Mouse (Mus musculus): ENCODE results near the gene H2al1m.
"Not testable (repeated sequence)": the region's sequence is repeated elsewhere in the genome, so short reads cannot be mapped to it uniquely, and the experiment has no call there.

Gene H2al1m

GRCm38 (mm10) chrX:9298413-9298864 is 14.9 kb downstream of the H2al1m start:
- TF ChIP-seq NANOG (IDR thresholded peaks at IDR 0.05; ENCODE audit: borderline replicate concordance, low read length) (no peak), POU5F1 (IDR thresholded peaks at IDR 0.05; ENCODE audit: borderline replicate concordance, low read length) (no peak), CTCF (conservative IDR thresholded peaks at IDR 0.05; ENCODE audit: low read length) (no peak)
- no peaks in the 10 kb centered on the region for H3K4me1 ChIP-seq (replicated peaks; ENCODE audit: low read depth, low read length)
- H3K4me3 ChIP-seq (replicated peaks; ENCODE audit: low read length): no peak overlapping the region
- no peaks in the 10 kb centered on the region for H3K36me3 ChIP-seq (ENCODE audit: insufficient read depth, low read length)
- H3K27me3 ChIP-seq (ENCODE audit: insufficient read depth, low read length): no peaks in the 10 kb centered on the region
- no peaks in the 10 kb centered on the region for H3K9me3 ChIP-seq (ENCODE audit: low read length)

GRCm38 (mm10) chrX:9302791-9303190 is 19.2 kb downstream of the H2al1m start:
- H3K4me3 ChIP-seq (replicated peaks; ENCODE audit: low read length): no peak overlapping the region
- no peaks in the 10 kb centered on the region for H3K36me3 ChIP-seq (ENCODE audit: insufficient read depth, low read length)
- no peaks in the 10 kb centered on the region for H3K9me3 ChIP-seq (ENCODE audit: low read length)
- H3K4me1 ChIP-seq (replicated peaks; ENCODE audit: low read depth, low read length): no peaks in the 10 kb centered on the region
- H3K27me3 ChIP-seq (ENCODE audit: insufficient read depth, low read length): no peaks in the 10 kb centered on the region
- TF ChIP-seq POU5F1 (IDR thresholded peaks at IDR 0.05; ENCODE audit: borderline replicate concordance, low read length) (no peak), CTCF (conservative IDR thresholded peaks at IDR 0.05; ENCODE audit: low read length) (no peak), NANOG (IDR thresholded peaks at IDR 0.05; ENCODE audit: borderline replicate concordance, low read length) (no peak)

- TF ChIP-seq NANOG (IDR thresholded peaks at IDR 0.05; ENCODE audit: borderline replicate concordance, low read length): no peak
- no peaks in the 10 kb centered on the region for H3K36me3 ChIP-seq (ENCODE audit: insufficient read depth, low read length)
- no peaks in the 10 kb centered on the region for H3K27me3 ChIP-seq (ENCODE audit: insufficient read depth, low read length)
- H3K4me3 ChIP-seq (replicated peaks; ENCODE audit: low read length): no peak overlapping the region
- H3K4me1 ChIP-seq (replicated peaks; ENCODE audit: low read depth, low read length): no peaks in the 10 kb centered on the region
- H3K9me3 ChIP-seq (ENCODE audit: low read length): no peaks in the 10 kb centered on the region
Measured at GRCm38 (mm10) chrX:9303455-9303854, 19.9 kb downstream of the H2al1m start.

- not testable (repeated sequence) for H3K4me1 ChIP-seq (replicated peaks; ENCODE audit: low read depth, low read length); H3K9me3 ChIP-seq (ENCODE audit: low read length); H3K27me3 ChIP-seq (ENCODE audit: insufficient read depth, low read length); H3K36me3 ChIP-seq (ENCODE audit: insufficient read depth, low read length); H3K4me3 ChIP-seq (replicated peaks; ENCODE audit: low read length)
Measured at GRCm38 (mm10) chrX:9316457-9316856, 32.9 kb downstream of the H2al1m start.

GRCm38 (mm10) chrX:9327954-9328353 is 44.4 kb downstream of the H2al1m start:
- not testable (repeated sequence) for H3K4me1 ChIP-seq (replicated peaks; ENCODE audit: low read depth, low read length); H3K9me3 ChIP-seq (ENCODE audit: low read length); H3K36me3 ChIP-seq (ENCODE audit: insufficient read depth, low read length); H3K27me3 ChIP-seq (ENCODE audit: insufficient read depth, low read length); H3K4me3 ChIP-seq (replicated peaks; ENCODE audit: low read length)

- not testable (repeated sequence) for H3K36me3 ChIP-seq (ENCODE audit: insufficient read depth, low read length); H3K4me1 ChIP-seq (replicated peaks; ENCODE audit: low read depth, low read length); H3K27me3 ChIP-seq (ENCODE audit: insufficient read depth, low read length)
Measured at GRCm38 (mm10) chrX:9332366-9332962, 48.9 kb downstream of the H2al1m start.

GRCm38 (mm10) chrX:9333035-9333434 is 49.5 kb downstream of the H2al1m start:
- not testable (repeated sequence) for H3K4me1 ChIP-seq (replicated peaks; ENCODE audit: low read depth, low read length); H3K9me3 ChIP-seq (ENCODE audit: low read length); H3K36me3 ChIP-seq (ENCODE audit: insufficient read depth, low read length); H3K4me3 ChIP-seq (replicated peaks; ENCODE audit: low read length); H3K27me3 ChIP-seq (ENCODE audit: insufficient read depth, low read length)

More at GRCm38 (mm10) chrX:9332366-9332962, 48.9 kb downstream of the H2al1m start:
- not testable (repeated sequence) for H3K4me3 ChIP-seq (replicated peaks; ENCODE audit: low read length); H3K9me3 ChIP-seq (ENCODE audit: low read length)
